Mouse (Mus musculus): ENCODE measurements around the gene Fgfr2.

DNA sequence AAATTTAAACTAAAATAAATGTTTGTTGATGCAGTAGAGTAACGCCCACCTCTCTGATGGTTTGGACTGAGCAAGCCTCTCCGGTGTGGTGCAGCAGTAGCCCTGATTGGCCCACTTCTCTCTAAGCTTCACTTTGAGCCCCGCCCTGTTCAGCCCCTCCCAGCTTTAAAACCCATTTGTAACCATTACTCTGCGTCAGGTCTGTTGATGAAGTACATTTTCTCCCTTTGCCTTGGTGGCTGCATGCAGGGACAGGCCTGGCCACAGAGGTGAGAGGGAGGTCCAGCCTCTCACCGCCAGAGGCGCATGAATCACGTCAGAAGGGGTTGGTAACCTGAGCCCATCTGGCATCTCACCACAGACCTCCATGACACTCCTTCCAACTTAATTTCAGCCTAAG, 1513.5 kb downstream of the Fgfr2 start:
- TF ChIP-seq CTCF (IDR thresholded peaks at IDR 0.05; ENCODE audit: control insufficient read depth, insufficient read depth, insufficient read length), result no peak
- TF ChIP-seq MYOG (IDR thresholded peaks at IDR 0.05; ENCODE audit: control insufficient read depth, extremely low read depth, insufficient read length), result no peak
